Mouse (Mus musculus) layer of hippocampus, postnatal 25 days (tissue): Measurements from ENCODE around the gene Serac1. TPM values are rescaled to one million over a fixed set of nuclear protein-coding genes. Genes with fewer than 3 reads are reported as not detected.

Experiments
- DNase-seq, 2 experiments: peaks; one replicate each; pipeline ENCODE4 v3.0.0; 2022; ENCODE audit warnings: mixed read lengths in 2 of 2, low spot score in 1 of 2; ENCODE audit errors: extremely low spot score in 1 of 2
- total RNA-seq, 2 experiments: library from RNA; stranded (reverse); gene quantifications; 2 replicates each; pipeline ENCODE4 v1.2.3; 2021

Gene Serac1
- total RNA-seq, 2 experiments from 2014 or later, result 14.7 to 18.2 TPM

DNA sequence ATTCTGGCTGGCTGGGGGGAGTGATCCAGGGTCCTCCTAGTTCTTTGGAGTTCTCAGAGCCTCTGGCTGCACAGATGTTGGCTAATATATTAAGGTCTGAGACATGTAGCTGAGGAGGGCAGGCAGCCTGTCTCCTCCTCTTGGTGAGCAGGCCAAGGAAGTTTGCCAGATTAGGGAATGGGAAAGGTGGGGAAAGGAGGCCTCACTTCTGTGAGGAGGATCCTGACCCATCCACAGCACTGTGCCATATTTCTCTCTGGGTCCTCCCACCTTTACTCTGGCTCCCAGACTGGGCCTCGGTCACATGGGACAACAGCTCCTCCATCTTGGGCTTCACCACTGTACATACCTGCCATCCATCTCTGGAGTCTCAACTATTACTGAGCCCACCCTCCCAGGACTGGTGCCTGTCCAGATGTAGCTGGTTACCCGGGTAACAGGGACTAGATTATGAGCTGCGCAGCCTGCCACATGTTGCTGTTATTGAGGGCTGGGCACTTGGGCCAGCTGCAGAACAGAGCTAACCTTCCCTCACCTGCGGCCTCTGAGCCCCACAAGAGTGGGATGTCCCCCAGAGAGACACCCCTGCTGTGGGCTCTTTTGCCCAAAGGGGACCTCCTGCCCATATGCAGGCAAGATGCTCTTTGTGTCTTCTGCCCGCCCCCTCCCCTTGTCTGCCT is 72.3 kb downstream of the Serac1 start:
- no peak for DNase-seq

DNA sequence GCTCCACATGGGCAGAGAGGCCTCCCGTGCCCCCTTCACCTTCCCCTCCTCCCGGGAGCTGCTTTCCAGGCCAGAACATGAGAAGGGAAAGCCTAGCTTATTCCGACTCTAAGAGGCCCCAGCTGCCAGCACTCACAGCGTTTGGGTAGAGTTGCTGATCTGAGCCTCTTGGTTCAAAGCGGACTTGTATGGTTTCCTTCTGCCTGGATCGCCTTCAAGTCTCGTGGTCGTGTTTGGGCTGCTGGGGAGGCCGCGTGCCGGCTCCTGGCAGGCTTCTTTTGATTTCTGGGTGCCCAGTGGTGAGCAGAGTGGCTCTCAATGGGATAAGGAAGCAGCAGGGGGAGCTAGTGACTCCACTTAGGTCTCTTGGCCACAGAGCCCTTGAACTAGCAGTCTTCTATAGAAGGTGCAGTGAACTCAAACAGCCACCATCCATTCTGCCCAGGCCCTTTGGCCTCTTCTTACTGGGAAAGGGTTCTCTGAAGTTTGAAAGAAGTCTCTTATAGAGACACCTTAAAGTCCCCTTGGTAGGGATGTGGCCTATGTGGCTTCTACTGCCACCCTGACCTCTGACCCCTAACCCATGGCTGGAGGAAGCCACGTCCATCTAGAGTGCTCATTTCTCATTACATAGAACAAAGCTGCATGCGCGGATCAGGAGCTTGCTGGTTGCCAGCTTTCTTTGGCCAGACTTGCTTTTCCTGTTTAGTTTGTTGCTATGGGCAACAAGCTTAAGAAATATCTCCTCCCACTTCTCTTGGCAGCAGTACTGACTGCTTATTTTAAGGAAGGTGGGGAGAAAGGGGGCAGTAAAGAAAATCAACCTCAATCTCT is 73.7 kb downstream of the Serac1 start:
- peak; percentile 35 to 36 for DNase-seq

DNA sequence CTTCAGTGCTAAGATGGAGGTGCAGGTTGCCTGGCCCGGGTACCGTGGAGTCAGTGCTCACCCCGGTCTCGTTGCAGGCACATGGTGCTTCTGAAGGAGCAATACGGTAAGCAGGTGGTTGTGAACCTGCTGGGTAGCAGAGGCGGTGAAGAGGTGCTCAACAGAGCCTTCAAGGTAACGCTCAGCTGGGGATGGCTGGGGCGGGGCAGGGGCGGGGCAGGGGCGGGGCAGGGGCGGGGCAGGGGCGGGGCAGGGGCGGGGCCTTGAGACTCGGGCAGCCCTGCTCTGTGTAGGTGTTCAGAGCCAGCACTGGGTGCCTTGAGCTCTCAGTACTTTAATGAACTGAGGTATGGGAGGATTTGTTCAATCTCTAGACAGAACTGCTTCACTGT is 74.3 kb downstream of the Serac1 start:
- no peak for DNase-seq

DNA sequence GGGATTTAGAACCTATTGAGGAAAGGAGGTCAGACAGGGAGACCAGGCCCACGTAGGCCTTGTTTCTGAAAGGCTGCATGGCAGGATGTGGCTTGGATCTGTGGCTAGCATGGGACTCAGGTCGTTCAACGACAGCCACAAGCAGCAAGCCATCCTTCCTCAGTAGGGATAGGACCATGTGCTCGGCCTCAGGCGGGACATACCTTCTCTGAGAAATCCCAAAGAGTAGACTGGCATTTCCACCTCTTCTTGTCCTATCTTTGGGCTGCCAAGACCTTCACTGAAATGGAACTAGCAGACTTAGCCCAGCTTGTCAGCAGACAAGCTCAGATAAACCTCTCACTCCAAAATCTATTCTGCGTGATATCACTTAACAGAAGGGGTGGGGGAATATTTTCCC is 75.9 kb downstream of the Serac1 start:
- no peak for DNase-seq

DNA sequence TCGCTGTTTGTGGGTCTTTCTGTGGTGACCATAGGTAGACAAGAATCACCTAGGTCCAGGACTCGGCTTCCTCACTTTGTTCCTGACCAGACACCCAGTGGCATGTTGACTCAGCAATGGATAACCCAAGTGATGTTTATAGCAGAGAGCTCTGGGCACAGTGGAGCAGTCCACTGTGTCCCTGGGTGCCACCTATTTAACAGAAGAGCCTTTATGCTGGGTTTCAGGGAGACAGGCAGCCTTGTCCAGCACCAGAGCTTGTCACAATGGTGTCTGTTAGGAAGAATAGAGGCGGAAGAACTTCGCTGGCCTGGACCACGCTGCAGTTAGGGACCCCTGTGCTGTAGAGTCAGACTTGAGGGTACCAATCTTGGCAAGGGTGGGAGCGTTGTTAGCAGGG is 77.0 kb downstream of the Serac1 start:
- DNase-seq, result no peak

GRCm38 (mm10) chr17:6001836-6002235 is 77.7 kb downstream of the Serac1 start:
- no peak for DNase-seq

DNA sequence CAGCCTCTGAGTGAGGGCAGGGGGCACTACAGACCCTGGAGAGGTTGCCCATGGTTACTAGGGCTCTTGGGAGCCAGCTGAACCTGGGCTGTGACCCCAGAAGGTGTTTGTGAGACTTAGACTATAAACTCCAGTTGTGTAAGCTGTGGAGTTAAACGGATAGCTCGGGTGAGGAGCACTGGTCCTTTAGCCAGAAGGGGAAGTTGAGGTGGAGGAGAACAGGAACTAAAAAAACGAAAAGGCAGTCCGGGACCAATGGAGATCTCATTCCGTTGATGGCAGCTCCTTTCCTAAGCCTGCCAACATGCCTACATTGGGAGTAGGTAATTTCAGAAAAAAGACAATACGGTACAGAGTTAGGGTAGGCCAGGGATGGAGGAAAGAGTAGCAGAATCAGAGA is 78.2 kb downstream of the Serac1 start:
- no peak for DNase-seq

DNA sequence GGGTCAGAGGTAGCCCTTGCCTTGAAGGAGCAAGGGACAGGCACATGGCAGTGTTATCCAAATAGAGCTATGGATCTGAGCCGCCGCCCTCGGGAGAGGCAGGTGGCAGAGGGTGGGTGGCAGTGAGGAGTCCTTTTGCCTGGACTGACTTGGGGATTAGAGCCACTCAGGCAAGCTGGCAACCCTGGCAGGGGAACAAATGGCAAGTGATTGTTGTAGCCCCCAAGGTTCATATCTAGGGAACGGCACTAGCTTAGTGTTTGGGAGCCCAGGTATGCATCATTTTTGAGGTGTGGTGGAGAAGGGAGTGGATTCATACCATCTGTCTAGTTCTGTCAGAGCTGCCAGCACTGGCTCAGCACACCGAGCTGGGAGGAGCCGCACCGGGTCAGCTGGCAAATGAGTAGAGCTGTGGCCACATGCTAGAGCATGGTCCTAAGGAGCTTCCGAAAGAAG is 78.6 kb downstream of the Serac1 start:
- no peak for DNase-seq

DNA sequence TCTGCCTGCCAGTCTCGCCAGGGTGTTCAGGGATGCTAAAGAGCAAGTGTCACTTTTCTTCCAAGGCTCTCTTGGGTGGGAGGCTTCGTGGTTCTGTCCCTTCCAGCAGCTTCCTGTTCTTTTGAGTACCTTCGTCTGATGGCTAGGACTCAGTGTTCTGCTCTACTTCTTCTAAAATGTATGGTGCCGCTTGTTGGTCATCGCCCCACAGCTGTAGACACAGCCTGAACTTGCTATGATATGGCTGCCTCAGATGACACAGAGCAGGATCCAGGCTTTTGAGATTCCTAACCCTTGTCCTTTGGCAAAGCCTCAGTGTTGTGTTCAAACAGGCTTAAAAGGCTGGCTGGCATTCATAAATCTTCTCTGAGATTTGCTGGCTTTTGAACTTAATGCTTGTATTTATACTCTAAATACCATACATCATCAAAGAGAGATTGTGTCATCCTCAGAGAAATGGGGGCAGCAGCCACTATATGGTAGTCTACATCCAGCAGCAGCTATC is 80.5 kb downstream of the Serac1 start:
- DNase-seq, result no peak

GRCm38 (mm10) chr17:5998235-5998500 is 81.4 kb downstream of the Serac1 start:
- no peak for DNase-seq

GRCm38 (mm10) chr17:5997380-5998234 is 81.9 kb downstream of the Serac1 start:
- DNase-seq, result no peak

DNA sequence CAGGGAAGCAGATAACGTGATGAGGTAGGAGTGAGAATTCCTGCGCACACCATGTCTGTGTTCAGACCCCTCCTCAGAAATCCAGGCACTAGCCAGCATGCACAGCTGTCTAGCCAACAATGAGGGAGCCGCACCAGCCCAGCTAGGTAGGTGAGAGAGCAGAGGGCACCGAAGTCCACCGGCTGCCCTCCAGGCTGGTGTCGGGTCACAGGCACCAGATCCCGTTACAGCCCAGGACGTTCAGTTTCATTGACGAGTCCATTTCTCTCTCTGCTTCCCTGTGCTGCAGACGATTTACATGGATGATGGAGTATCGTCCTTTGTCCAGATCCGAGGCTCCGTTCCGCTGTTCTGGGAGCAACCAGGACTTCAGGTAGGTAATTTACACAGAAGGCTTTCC is 83.0 kb downstream of the Serac1 start:
- DNase-seq, result no peak

DNA sequence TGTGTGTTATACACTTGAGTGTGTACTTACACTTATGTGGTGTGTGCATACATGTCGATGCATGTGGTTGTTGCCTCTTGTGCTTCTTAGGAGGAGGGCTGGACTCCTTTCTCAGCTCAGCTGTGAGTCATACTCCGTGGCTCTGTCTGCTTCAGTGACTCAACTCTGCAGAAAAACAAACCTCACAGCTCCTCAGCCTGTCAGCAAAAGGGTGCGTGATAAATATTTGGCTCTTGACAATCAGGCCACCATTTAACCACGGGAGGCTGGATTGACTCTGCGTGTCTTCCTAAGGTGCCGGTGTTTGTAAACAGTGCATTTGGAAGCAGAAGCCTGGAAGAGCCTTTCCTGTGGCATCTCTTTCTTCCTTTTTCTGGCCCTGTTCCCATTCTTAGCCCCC is 84.9 kb downstream of the Serac1 start:
- DNase-seq, result no peak

DNA sequence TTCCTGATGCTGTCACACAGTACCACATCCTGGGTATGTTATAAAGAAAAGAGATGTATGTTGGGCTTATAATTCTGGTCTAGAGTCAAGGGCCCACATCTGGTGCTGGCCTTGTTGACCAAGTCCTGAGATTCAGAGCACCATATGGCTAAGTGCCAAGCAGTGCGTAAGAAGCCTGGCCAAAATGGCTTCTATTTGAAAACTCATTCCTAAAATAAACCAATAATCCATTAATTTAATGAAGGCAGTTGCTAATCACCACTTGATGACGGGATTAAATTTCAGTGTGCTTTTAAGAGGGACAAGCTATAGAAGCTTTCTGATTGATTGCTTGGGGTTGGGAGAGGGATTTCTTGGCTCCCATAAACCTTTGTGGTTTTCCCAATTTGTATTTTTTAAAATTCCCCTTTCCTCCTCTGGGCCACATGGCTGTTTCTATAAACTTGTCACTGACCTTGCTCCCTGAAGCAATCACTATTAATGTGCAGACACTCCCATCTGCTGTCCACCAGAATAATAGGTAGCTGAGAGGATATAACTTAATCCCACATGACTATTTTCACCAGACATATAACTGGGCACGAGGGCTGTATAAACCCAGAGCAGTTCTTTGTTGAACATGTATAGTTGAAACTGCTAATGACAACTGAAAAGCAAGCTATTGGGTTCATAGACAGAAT is 85.8 kb downstream of the Serac1 start:
- DNase-seq, result no peak

GRCm38 (mm10) chr17:5992866-5993580 is 86.5 kb downstream of the Serac1 start:
- DNase-seq, result no peak

Other genes with a start within 250 kb of the Serac1 start
- 10 to 100 TPM; 11.9 to 12.4 TPM for gene Snx9, start 238.4 kb downstream of the Serac1 start, total RNA-seq
- gene Synj2, start 138.5 kb downstream of the Serac1 start, total RNA-seq, result 10 to 100 TPM; 59.7 to 59.9 TPM
- 100 to 1,000 TPM; 136 to 144 TPM for gene Gtf2h5, start within 50 bp of the Serac1 start, total RNA-seq
- gene Tulp4, start 26.7 kb upstream of the Serac1 start, total RNA-seq, result 100 to 1,000 TPM; 282 to 283 TPM
- gene Tmem181a, start 177.1 kb upstream of the Serac1 start, total RNA-seq, result 10 to 100 TPM; 55.2 to 61.4 TPM
- 10 to 100 TPM; 10.6 to 12.9 TPM for gene Dynlt1a, start 237.8 kb upstream of the Serac1 start, total RNA-seq